Mouse (Mus musculus) MEL (cell line): ENCODE data around the gene Galntl5. TPM values are rescaled to one million over a fixed set of nuclear protein-coding genes. Genes with fewer than 3 reads are reported as not detected.
"Not testable (repeated sequence)": the region's sequence is repeated elsewhere in the genome, so short reads cannot be mapped to it uniquely, and the experiment has no call there.

Source experiments
- DNase-seq: peaks from one replicate; pipeline ENCODE4 v3.0.0; 2011; ENCODE audit warnings: low read depth, low spot score
- H3K27ac ChIP-seq: 2 replicates; pipeline ENCODE4 v1.5.1; 2012; ENCODE audit warnings: low read depth, mild to moderate bottlenecking, control low read depth, low read length, moderate library complexity; ENCODE audit not compliant: control insufficient read depth
- H3K27me3 ChIP-seq, 2 experiments: fragments of 150-350 bp in 1 of 2; sonication (generic) in 1 of 2; 2 replicates each; pipeline ENCODE4 v1.6.1; 2012; ENCODE audit warnings: low read length in 2 of 2, mild to moderate bottlenecking in 2 of 2, improper control_type of control experiment in 1 of 2, moderate library complexity in 1 of 2; ENCODE audit not compliant: insufficient read depth in 2 of 2, control insufficient read depth in 1 of 2
- H3K36me3 ChIP-seq, 2 experiments: 2 replicates each; pipeline ENCODE4 v1.6.1; 2012 to 2014; ENCODE audit warnings: low read length in 2 of 2, improper control_type of control experiment in 1 of 2, inconsistent platforms in 1 of 2, mild to moderate bottlenecking in 1 of 2; ENCODE audit not compliant: insufficient read depth in 2 of 2, control insufficient read depth in 1 of 2
- H3K4me1 ChIP-seq, 2 experiments: fragments of 150-350 bp in 1 of 2; sonication (generic) in 1 of 2; 2 replicates each; pipeline ENCODE4 v1.6.1; 2012; ENCODE audit warnings: low read length in 2 of 2, improper control_type of control experiment in 1 of 2, mild to moderate bottlenecking in 1 of 2; ENCODE audit not compliant: insufficient read depth in 2 of 2, control insufficient read depth in 1 of 2
- H3K4me3 ChIP-seq, 2 experiments: fragments of 150-350 bp in 1 of 2; sonication (generic) in 1 of 2; 2 replicates each; pipeline ENCODE4 v1.5.1; 2012; ENCODE audit warnings: low read depth in 2 of 2, low read length in 2 of 2, mild to moderate bottlenecking in 2 of 2, moderate library complexity in 2 of 2, control low read depth in 1 of 2, improper control_type of control experiment in 1 of 2; ENCODE audit not compliant: control insufficient read depth in 1 of 2, insufficient read depth in 1 of 2
- H3K79me2 ChIP-seq: 2 replicates; pipeline ENCODE4 v1.6.1; 2012; ENCODE audit warnings: mild to moderate bottlenecking, low read length, moderate library complexity; ENCODE audit not compliant: control insufficient read depth, poor library complexity, insufficient read depth
- H3K9ac ChIP-seq: 2 replicates; pipeline ENCODE4 v1.6.1; 2012; ENCODE audit warnings: low read depth, mild to moderate bottlenecking, control low read depth, low read length, moderate library complexity; ENCODE audit not compliant: control insufficient read depth, poor library complexity, severe bottlenecking
- H3K9me3 ChIP-seq: fragments of 150-350 bp; sonication (generic); replicated peaks from 2 replicates; pipeline ENCODE4 v1.6.1; 2012; ENCODE audit warnings: mild to moderate bottlenecking, low read length, improper control_type of control experiment, moderate library complexity; ENCODE audit not compliant: insufficient read depth
- CTCF ChIP-seq, 3 experiments: IDR thresholded peaks in 2 of 3; conservative IDR thresholded peaks in 1 of 3; 2 replicates each; pipeline ENCODE4 v1.5.1; 2011 to 2012; ENCODE audit warnings: low read length in 3 of 3, low read depth in 2 of 3, mild to moderate bottlenecking in 2 of 3, improper control_type of control experiment in 1 of 3, inconsistent platforms in 1 of 3, mixed read lengths in 1 of 3, moderate library complexity in 1 of 3; ENCODE audit not compliant: control insufficient read depth in 1 of 3, insufficient read depth in 1 of 3, poor library complexity in 1 of 3, severe bottlenecking in 1 of 3
- EP300 ChIP-seq, 2 experiments: IDR thresholded peaks; 2 replicates each; pipeline ENCODE4 v1.6.1; 2011; ENCODE audit warnings: improper control_type of control experiment in 2 of 2, low read length in 2 of 2, low read depth in 1 of 2, mild to moderate bottlenecking in 1 of 2
- ETS1 ChIP-seq: IDR thresholded peaks from 2 replicates; pipeline ENCODE4 v1.6.1; 2012; ENCODE audit warnings: low read depth, mild to moderate bottlenecking, inconsistent platforms, low read length, improper control_type of control experiment, moderate library complexity
- POLR2A ChIP-seq, 2 experiments: IDR thresholded peaks; 2 replicates each; pipeline ENCODE4 v1.6.1; 2011 to 2012; ENCODE audit warnings: low read length in 2 of 2, mild to moderate bottlenecking in 2 of 2, control low read depth in 1 of 2, improper control_type of control experiment in 1 of 2, low read depth in 1 of 2, moderate library complexity in 1 of 2; ENCODE audit not compliant: control insufficient read depth in 1 of 2, insufficient read depth in 1 of 2, poor library complexity in 1 of 2
- RAD21 ChIP-seq: IDR thresholded peaks from 2 replicates; pipeline ENCODE4 v1.6.1; 2011; ENCODE audit warnings: mild to moderate bottlenecking, low read depth, low read length, improper control_type of control experiment
- RCOR1 ChIP-seq: IDR thresholded peaks from 2 replicates; pipeline ENCODE4 v1.6.1; 2012; ENCODE audit warnings: low read depth, mild to moderate bottlenecking, inconsistent platforms, low read length, improper control_type of control experiment
- SIN3A ChIP-seq: IDR thresholded peaks from 2 replicates; pipeline ENCODE4 v1.6.1; 2012; ENCODE audit warnings: low read length, improper control_type of control experiment, inconsistent platforms
- SMC3 ChIP-seq: IDR thresholded peaks from 2 replicates; pipeline ENCODE4 v1.6.1; 2011; ENCODE audit warnings: low read depth, low read length, improper control_type of control experiment
- USF1 ChIP-seq: IDR thresholded peaks from 2 replicates; pipeline ENCODE4 v1.6.1; 2014; ENCODE audit warnings: low read depth, mild to moderate bottlenecking, inconsistent platforms, low read length, improper control_type of control experiment, moderate library complexity
- ZC3H11A ChIP-seq: IDR thresholded peaks from 2 replicates; pipeline ENCODE4 v1.6.1; 2012; ENCODE audit warnings: low read depth, mild to moderate bottlenecking, inconsistent platforms, low read length, improper control_type of control experiment
- polyA plus RNA-seq, 2 experiments: library from polyadenylated mRNA; stranded (reverse) in 1 of 2; unstranded in 1 of 2; fragments of >175 nt in 1 of 2; fragments of >200 nt in 1 of 2; gene quantifications; 2 replicates each; pipeline versions ENCODE4 v1.2.1 to v1.2.4; 2012; ENCODE audit warnings: low replicate concordance in 2 of 2, low read depth in 1 of 2; ENCODE audit not compliant: insufficient read length in 2 of 2, insufficient read depth in 1 of 2, missing spikeins in 1 of 2
- total RNA-seq: library from RNA; depleted of rRNA; stranded (reverse); fragments of 300-350 nt; gene quantifications from 2 replicates; pipeline ENCODE4 v1.2.3, GENCODE M21; 2012

Gene Galntl5
- total and polyA plus RNA-seq, 3 experiments, result not detected

- H3K4me3 ChIP-seq, result no peak overlapping the region
- peaks cover 0 to 2% of the 10 kb centered on the region in 2 experiments; a peak in 3 of 4 replicates for H3K27me3 ChIP-seq
- no peak for DNase-seq
- no peak overlapping the region for H3K27ac ChIP-seq
- TF ChIP-seq RAD21, result no peak
- TF ChIP-seq SIN3A, result no peak
- no peak for TF ChIP-seq POLR2A (IDR thresholded peaks at IDR 0.05; ENCODE audit: control insufficient read depth in 1 of 2, insufficient read depth in 1 of 2, low read depth in 1 of 2, low read length in 2 of 2, poor library complexity in 1 of 2)
- TF ChIP-seq RCOR1, result no peak
- no peak for TF ChIP-seq EP300 (IDR thresholded peaks at IDR 0.05; ENCODE audit: low read depth in 1 of 2, low read length in 2 of 2)
- H3K9ac ChIP-seq, result no peak overlapping the region
- H3K79me2 ChIP-seq, result no peaks in the 10 kb centered on the region
- no peaks in the 10 kb centered on the region for H3K4me1 ChIP-seq
- no peaks in the 10 kb centered on the region for H3K9me3 ChIP-seq
- no peaks in the 10 kb centered on the region for H3K36me3 ChIP-seq
Measured at GRCm38 (mm10) chr5:25166665-25167064, 14.6 kb upstream of the Galntl5 start.

DNA sequence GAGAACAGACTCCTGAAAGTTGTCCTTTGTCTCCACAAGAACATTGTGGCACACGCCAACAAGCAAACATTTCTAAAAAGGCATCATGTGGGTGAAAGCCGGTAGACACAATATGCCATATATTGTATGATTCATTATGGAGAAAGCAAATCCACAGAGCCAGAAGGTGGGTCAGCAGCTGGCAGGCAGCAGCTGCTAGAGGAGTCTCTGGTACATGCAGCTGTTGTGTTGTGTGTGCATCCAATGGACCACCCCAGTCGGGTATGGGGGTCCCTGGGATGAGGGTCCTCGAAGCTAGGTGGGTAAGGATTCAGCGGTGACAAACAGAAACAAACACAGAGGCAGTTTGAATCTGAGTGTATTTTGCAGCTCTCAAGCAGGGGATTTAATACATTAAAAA lies 3.3 kb upstream of the Galntl5 start:
- H3K27ac ChIP-seq, H3K27me3 ChIP-seq, H3K9me3 ChIP-seq, H3K79me2 ChIP-seq, H3K36me3 ChIP-seq, H3K4me3 ChIP-seq, DNase-seq, H3K4me1 ChIP-seq, H3K9ac ChIP-seq: not testable (repeated sequence)

DNA sequence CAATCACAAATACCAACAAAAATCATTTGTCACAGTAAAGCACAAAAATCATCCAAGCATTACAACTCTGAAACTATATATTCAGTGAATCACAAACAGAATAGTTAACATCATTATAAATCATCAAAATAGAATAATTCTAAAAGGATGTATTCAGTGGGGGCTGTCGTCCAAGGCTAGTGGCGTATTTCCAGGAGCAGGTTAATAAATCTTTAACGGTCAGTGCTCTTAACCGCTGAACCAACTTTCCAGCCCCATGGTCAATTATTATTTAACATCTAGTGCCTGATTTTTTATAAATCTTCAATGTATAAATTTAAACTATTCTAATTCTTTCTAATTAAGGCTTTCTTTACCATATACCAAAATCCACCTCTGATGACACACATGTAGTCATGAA lies 2.7 kb upstream of the Galntl5 start:
- not testable (repeated sequence) for H3K9ac ChIP-seq, H3K4me1 ChIP-seq, H3K36me3 ChIP-seq, DNase-seq, H3K27ac ChIP-seq, H3K79me2 ChIP-seq, H3K27me3 ChIP-seq, H3K4me3 ChIP-seq, H3K9me3 ChIP-seq

DNA sequence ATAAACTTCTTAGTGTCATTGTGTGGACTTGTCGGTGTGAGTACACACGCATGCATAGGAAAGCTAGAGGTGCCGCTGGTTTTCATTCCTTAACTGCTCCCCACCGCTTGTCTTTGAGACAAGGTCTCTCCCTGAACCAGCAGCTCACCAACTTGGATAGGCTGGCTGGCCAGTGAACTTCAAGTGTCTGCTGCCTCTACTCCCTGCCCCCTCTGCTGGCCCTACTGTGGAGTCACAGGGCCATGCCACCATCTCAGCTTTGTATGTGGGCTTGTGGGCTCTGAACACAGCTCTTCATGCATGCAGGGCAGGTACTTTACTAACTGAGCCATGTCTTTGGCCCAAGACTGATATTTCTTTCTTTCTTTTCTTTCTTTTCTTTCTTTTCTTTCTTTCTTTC lies 2.0 kb upstream of the Galntl5 start:
- no peaks in the 10 kb centered on the region for H3K36me3 ChIP-seq
- H3K27me3 ChIP-seq, result peaks cover 1 to 7% of the 10 kb centered on the region in 2 experiments; a peak in 3 of 4 replicates
- no peak overlapping the region for H3K27ac ChIP-seq
- H3K79me2 ChIP-seq, result no peaks in the 10 kb centered on the region
- no peaks in the 10 kb centered on the region for H3K9me3 ChIP-seq
- TF ChIP-seq CTCF (IDR thresholded peaks at IDR 0.05 in 2 of 3, conservative IDR thresholded peaks at IDR 0.05 in 1 of 3; ENCODE audit: control insufficient read depth in 1 of 3, insufficient read depth in 1 of 3, low read depth in 2 of 3, low read length in 3 of 3, poor library complexity in 1 of 3, severe bottlenecking in 1 of 3) (peak in 2 of 3 experiments; percentile 47 to 48; a peak in 5 of 6 replicates), SMC3 (peak; percentile 65), ETS1 (no peak), RAD21 (peak; percentile 35), ZC3H11A (peak; percentile 34), USF1 (no peak)
- TF ChIP-seq, all 39 proteins: peak for 4
- no peak overlapping the region for H3K4me3 ChIP-seq
- no peaks in the 10 kb centered on the region for H3K4me1 ChIP-seq
- peak; percentile 50 for DNase-seq
- no peak overlapping the region for H3K9ac ChIP-seq
